Mouse (Mus musculus): ENCODE measurements at regions not wholly inside any gene's neighbourhood (a gene's known extent, or its start where the extent isn't known, plus 50 kb on each side); places are given as distances from the start of the nearest gene placed in this dataset.

- Histone ChIP-seq H3K4me1 (replicated peaks) (no peaks in the 10 kb centered on the region), H3K4me2 (no peak overlapping the region), H3K27me3 (replicated peaks) (no peaks in the 10 kb centered on the region), H3K9me3 (replicated peaks) (peaks cover 3% of the 10 kb centered on the region), H3K27ac (ENCODE audit: poor library complexity, severe bottlenecking) (no peak overlapping the region), H3K9ac (no peak overlapping the region), H3K4me3 (no peak overlapping the region), H3K36me3 (no peaks in the 10 kb centered on the region)
- no peak for ATAC-seq (ENCODE audit: insufficient number of reproducible peaks, low FRiP score)
- 74% methylated on average over 5 of the region's 5 CpGs for WGBS
Measured at GRCm38 (mm10) chr2:138123331-138123730, 133.0 kb upstream of the Btbd3 start.

GRCm38 (mm10) chr2:138120868-138121267, 135.5 kb upstream of the Btbd3 start:
- Histone ChIP-seq H3K36me3 (no peaks in the 10 kb centered on the region), H3K4me3 (no peak overlapping the region), H3K9ac (no peak overlapping the region), H3K9me3 (replicated peaks) (peaks cover 8% of the 10 kb centered on the region), H3K4me1 (replicated peaks) (no peaks in the 10 kb centered on the region), H3K4me2 (no peak overlapping the region), H3K27me3 (replicated peaks) (no peaks in the 10 kb centered on the region), H3K27ac (ENCODE audit: poor library complexity, severe bottlenecking) (no peak overlapping the region)
- 68% methylated on average over 1 of the region's 1 CpGs for WGBS
- no peak for ATAC-seq (ENCODE audit: insufficient number of reproducible peaks, low FRiP score)

GRCm38 (mm10) chr2:138120131-138120530, 136.2 kb upstream of the Btbd3 start:
- Histone ChIP-seq H3K9ac (no peak overlapping the region), H3K4me3 (no peak overlapping the region), H3K27ac (ENCODE audit: poor library complexity, severe bottlenecking) (no peak overlapping the region), H3K9me3 (replicated peaks) (peaks cover 8% of the 10 kb centered on the region), H3K4me1 (replicated peaks) (no peaks in the 10 kb centered on the region), H3K36me3 (no peaks in the 10 kb centered on the region), H3K27me3 (replicated peaks) (no peaks in the 10 kb centered on the region), H3K4me2 (no peak overlapping the region)
- no peak for ATAC-seq (ENCODE audit: insufficient number of reproducible peaks, low FRiP score)
- 59% methylated on average over 2 of the region's 2 CpGs for WGBS

GRCm38 (mm10) chr2:138099777-138100176, 156.6 kb upstream of the Btbd3 start:
- Histone ChIP-seq H3K27me3 (replicated peaks) (no peaks in the 10 kb centered on the region), H3K4me3 (no peak overlapping the region), H3K4me1 (replicated peaks) (no peaks in the 10 kb centered on the region), H3K27ac (ENCODE audit: poor library complexity, severe bottlenecking) (no peak overlapping the region), H3K9ac (no peak overlapping the region), H3K9me3 (replicated peaks) (no peaks in the 10 kb centered on the region), H3K4me2 (no peak overlapping the region), H3K36me3 (no peaks in the 10 kb centered on the region)
- ATAC-seq (ENCODE audit: insufficient number of reproducible peaks, low FRiP score): no peak
- 75% methylated on average over 2 of the region's 2 CpGs for WGBS

GRCm38 (mm10) chr2:138085390-138085789, 171.0 kb upstream of the Btbd3 start:
- no peaks in the 10 kb centered on the region for H3K36me3 ChIP-seq
- no peak overlapping the region for H3K27ac ChIP-seq (ENCODE audit: poor library complexity, severe bottlenecking)
- no peak overlapping the region for H3K4me2 ChIP-seq
- no peak for ATAC-seq (ENCODE audit: insufficient number of reproducible peaks, low FRiP score)
- H3K9ac ChIP-seq: no peak overlapping the region
- no peaks in the 10 kb centered on the region for H3K9me3 ChIP-seq (replicated peaks)
- no peaks in the 10 kb centered on the region for H3K27me3 ChIP-seq (replicated peaks)
- 69% methylated on average over 6 of the region's 6 CpGs for WGBS
- H3K4me3 ChIP-seq: no peak overlapping the region
- H3K4me1 ChIP-seq (replicated peaks): no peaks in the 10 kb centered on the region

GRCm38 (mm10) chr2:138084564-138085283, 171.6 kb upstream of the Btbd3 start:
- H3K27me3 ChIP-seq (replicated peaks): no peaks in the 10 kb centered on the region
- H3K4me1 ChIP-seq (replicated peaks): no peaks in the 10 kb centered on the region
- H3K36me3 ChIP-seq: no peaks in the 10 kb centered on the region
- ATAC-seq (ENCODE audit: insufficient number of reproducible peaks, low FRiP score): no peak
- 77% methylated on average over 6 of the region's 6 CpGs for WGBS
- H3K9me3 ChIP-seq (replicated peaks): no peaks in the 10 kb centered on the region
- H3K4me2 ChIP-seq: no peak overlapping the region
- no peak overlapping the region for H3K9ac ChIP-seq
- no peak overlapping the region for H3K4me3 ChIP-seq
- H3K27ac ChIP-seq (ENCODE audit: poor library complexity, severe bottlenecking): no peak overlapping the region

- whole genome bisulfite sequencing: 86% methylated on average over 6 of the region's 6 CpGs
- H3K36me3 ChIP-seq: no peaks in the 10 kb centered on the region
- no peak for ATAC-seq (ENCODE audit: insufficient number of reproducible peaks, low FRiP score)
- no peak overlapping the region for H3K4me3 ChIP-seq
- no peak overlapping the region for H3K9ac ChIP-seq
- no peak overlapping the region for H3K4me2 ChIP-seq
- no peaks in the 10 kb centered on the region for H3K27me3 ChIP-seq (replicated peaks)
- H3K9me3 ChIP-seq (replicated peaks): no peaks in the 10 kb centered on the region
- no peak overlapping the region for H3K27ac ChIP-seq (ENCODE audit: poor library complexity, severe bottlenecking)
- no peaks in the 10 kb centered on the region for H3K4me1 ChIP-seq (replicated peaks)
Measured at GRCm38 (mm10) chr2:138074020-138074613, 182.2 kb upstream of the Btbd3 start.

GRCm38 (mm10) chr2:138072165-138072728, 184.1 kb upstream of the Btbd3 start:
- no peak overlapping the region for H3K4me3 ChIP-seq
- no peak overlapping the region for H3K4me2 ChIP-seq
- ATAC-seq (ENCODE audit: insufficient number of reproducible peaks, low FRiP score): no peak
- WGBS: 51% methylated on average over 6 of the region's 6 CpGs
- no peaks in the 10 kb centered on the region for H3K4me1 ChIP-seq (replicated peaks)
- H3K36me3 ChIP-seq: no peaks in the 10 kb centered on the region
- no peak overlapping the region for H3K9ac ChIP-seq
- no peaks in the 10 kb centered on the region for H3K9me3 ChIP-seq (replicated peaks)
- H3K27me3 ChIP-seq (replicated peaks): no peaks in the 10 kb centered on the region
- H3K27ac ChIP-seq (ENCODE audit: poor library complexity, severe bottlenecking): no peak overlapping the region

GRCm38 (mm10) chr2:138053081-138053480, 203.3 kb upstream of the Btbd3 start:
- WGBS: 59% methylated on average over 4 of the region's 4 CpGs
- no peak overlapping the region for H3K4me2 ChIP-seq

GRCm38 (mm10) chr2:138048341-138048740, 208.0 kb upstream of the Btbd3 start:
- 80% methylated on average over 5 of the region's 5 CpGs for WGBS
- H3K27me3 ChIP-seq (replicated peaks): no peaks in the 10 kb centered on the region
- H3K4me3 ChIP-seq: no peak overlapping the region
- no peaks in the 10 kb centered on the region for H3K9me3 ChIP-seq (replicated peaks)
- no peak overlapping the region for H3K27ac ChIP-seq (ENCODE audit: poor library complexity, severe bottlenecking)
- ATAC-seq (ENCODE audit: insufficient number of reproducible peaks, low FRiP score): no peak
- H3K9ac ChIP-seq: no peak overlapping the region
- no peaks in the 10 kb centered on the region for H3K36me3 ChIP-seq
- H3K4me2 ChIP-seq: no peak overlapping the region
- no peaks in the 10 kb centered on the region for H3K4me1 ChIP-seq (replicated peaks)

More at GRCm38 (mm10) chr2:138053081-138053480, 203.3 kb upstream of the Btbd3 start:
- Histone ChIP-seq H3K36me3 (no peaks in the 10 kb centered on the region), H3K27ac (ENCODE audit: poor library complexity, severe bottlenecking) (no peak overlapping the region), H3K4me1 (replicated peaks) (no peaks in the 10 kb centered on the region), H3K9ac (no peak overlapping the region), H3K27me3 (replicated peaks) (no peaks in the 10 kb centered on the region), H3K9me3 (replicated peaks) (no peaks in the 10 kb centered on the region), H3K4me3 (no peak overlapping the region)
- no peak for ATAC-seq (ENCODE audit: insufficient number of reproducible peaks, low FRiP score)

- Histone ChIP-seq H3K4me3 (no peak overlapping the region), H3K4me1 (replicated peaks) (no peaks in the 10 kb centered on the region), H3K36me3 (no peaks in the 10 kb centered on the region), H3K27me3 (replicated peaks) (no peaks in the 10 kb centered on the region), H3K27ac (ENCODE audit: poor library complexity, severe bottlenecking) (no peak overlapping the region), H3K9me3 (replicated peaks) (no peaks in the 10 kb centered on the region), H3K9ac (no peak overlapping the region), H3K4me2 (no peak overlapping the region; the same call in 1 of the 2 replicates)
- ATAC-seq (ENCODE audit: insufficient number of reproducible peaks, low FRiP score): no peak
- 32% methylated on average over 11 of the region's 11 CpGs for WGBS
Measured at GRCm38 (mm10) chr2:138047781-138048201, 208.6 kb upstream of the Btbd3 start.

Measured in heart, embryonic 12.5 days (tissue).